ENCODE assay signal across 18 mouse cellular contexts in the genomic region with DNA sequence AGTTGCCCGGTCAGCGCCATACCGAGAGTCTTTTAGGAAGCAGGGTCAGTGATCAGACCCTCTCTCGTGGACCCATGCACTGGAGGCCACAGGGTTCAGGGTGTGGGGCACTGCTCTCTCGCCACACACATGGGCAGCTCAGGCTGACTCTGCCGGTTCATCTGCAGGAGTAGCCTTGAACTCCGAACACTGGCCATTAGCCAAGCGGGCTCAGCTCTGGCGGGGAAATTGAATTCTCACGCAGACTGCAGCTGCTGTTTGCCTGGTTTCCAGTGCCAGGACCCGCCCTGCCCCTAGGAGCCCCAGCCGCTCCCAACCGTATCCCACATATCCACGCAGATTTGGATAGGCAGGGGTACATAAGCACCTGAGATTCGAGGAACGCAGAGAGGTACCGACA. TPM values are rescaled to one million over a fixed set of nuclear protein-coding genes. Genes with fewer than 3 reads are reported as not detected.
DNase-seq lines count a peak whose midpoint lies in the region; ATAC-seq and TF ChIP-seq lines count a peak whose summit lies in the region.
"Had no signal": no experiment of that assay in that cellular context is flagged by ENCODE, and none has a peak within 500 bp of the region (broad histone marks: within the 10 kb centered on the region; RNA-seq: fewer than 3 reads in every experiment).

No protein-coding gene starts in this region.

- H3K9me3 ChIP-seq in embryonic facial prominence, embryonic 14.5 days (ENCODE audit: control insufficient read depth, low read length), result no peaks in the 10 kb centered on the region
- no peaks in the 10 kb centered on the region for H3K9me3 ChIP-seq in embryonic facial prominence, embryonic 10.5 days
- H3K9me3 ChIP-seq in kidney, embryonic 16.5 days (ENCODE audit: low read length), result no peaks in the 10 kb centered on the region
- no peaks in the 10 kb centered on the region for H3K9me3 ChIP-seq in ES-Bruce4 (replicated peaks; ENCODE audit: control insufficient read depth, insufficient read depth, low read length, poor library complexity, severe bottlenecking)
- H3K9me3 ChIP-seq: midbrain, embryonic 13.5 days had no signal

- H3K4me2 ChIP-seq in embryonic facial prominence, embryonic 14.5 days (ENCODE audit: low read depth, low read length), result no peak overlapping the region
- H3K4me2 ChIP-seq in kidney, embryonic 16.5 days (replicated peaks; ENCODE audit: low read depth, low read length), result no peak overlapping the region
- H3K4me2 ChIP-seq: hindbrain, embryonic 14.5 days; lung, embryonic 14.5 days; midbrain, embryonic 13.5 days had no signal

- no peak for ATAC-seq in embryonic facial prominence, embryonic 14.5 days (ENCODE audit: low read depth)
- no peak for ATAC-seq in kidney, embryonic 16.5 days (ENCODE audit: low FRiP score, low TSS enrichment)
- ATAC-seq: forebrain, embryonic 16.5 days; intestine, postnatal 0 days; midbrain, embryonic 13.5 days had no signal

- DNase-seq in embryonic facial prominence, embryonic 14.5 days (ENCODE audit: low spot score), result peak; percentile 7
- no peak for DNase-seq in embryonic facial prominence, embryonic 10.5 days (ENCODE audit: low spot score)
- peak; percentile 38 for DNase-seq in kidney, adult 2 months
- DNase-seq in adrenal gland, postnatal 14 days, result peak; percentile 63
- DNase-seq in frontal cortex, postnatal 25 days (ENCODE audit: low spot score in 2 of 2), result no peak
- no peak for DNase-seq in lung, postnatal 14 days

- WGBS in embryonic facial prominence, embryonic 14.5 days, result 76% methylated on average over 15 of the region's 17 CpGs
- WGBS in embryonic facial prominence, embryonic 10.5 days, result 87% methylated on average over 17 of the region's 17 CpGs
- 77% methylated on average over 17 of the region's 17 CpGs for WGBS in kidney, adult 2 months
- 82% methylated on average over 17 of the region's 17 CpGs for WGBS in kidney, embryonic 16.5 days

- no peaks in the 10 kb centered on the region for H3K4me1 ChIP-seq in embryonic facial prominence, embryonic 14.5 days (ENCODE audit: control insufficient read depth, insufficient read depth, low read length)
- no peaks in the 10 kb centered on the region for H3K4me1 ChIP-seq in embryonic facial prominence, embryonic 10.5 days
- no peaks in the 10 kb centered on the region for H3K4me1 ChIP-seq in kidney, adult 2 months (ENCODE audit: control insufficient read depth, insufficient read depth, low read length)
- H3K4me1 ChIP-seq in kidney, embryonic 16.5 days (ENCODE audit: insufficient read depth, low read length), result no peaks in the 10 kb centered on the region
- no peaks in the 10 kb centered on the region for H3K4me1 ChIP-seq in ES-Bruce4 (ENCODE audit: control insufficient read depth, insufficient read depth, low read length)
- H3K4me1 ChIP-seq: midbrain, embryonic 13.5 days had no signal

- H3K27me3 ChIP-seq in embryonic facial prominence, embryonic 14.5 days (replicated peaks; ENCODE audit: control insufficient read depth, insufficient read depth, low read length), result no peaks in the 10 kb centered on the region
- no peaks in the 10 kb centered on the region for H3K27me3 ChIP-seq in embryonic facial prominence, embryonic 10.5 days (replicated peaks; ENCODE audit: low read depth, poor library complexity, severe bottlenecking)
- H3K27me3 ChIP-seq in kidney, adult 2 months (replicated peaks; ENCODE audit: control insufficient read depth, insufficient read depth, low read length), result no peaks in the 10 kb centered on the region
- no peaks in the 10 kb centered on the region for H3K27me3 ChIP-seq in kidney, embryonic 16.5 days (ENCODE audit: insufficient read depth, low read length)
- H3K27me3 ChIP-seq in ES-Bruce4 (ENCODE audit: control insufficient read depth, insufficient read depth, low read length, poor library complexity, severe bottlenecking), result no peaks in the 10 kb centered on the region
- H3K27me3 ChIP-seq: midbrain, embryonic 13.5 days had no signal

- no peak for TF ChIP-seq POLR2A in kidney, adult 2 months (IDR thresholded peaks at IDR 0.05; ENCODE audit: low read depth, low read length)
- no peak for TF ChIP-seq POLR2A in ES-Bruce4 (IDR thresholded peaks at IDR 0.05; ENCODE audit: insufficient read depth, low read length)

- no peak for TF ChIP-seq CTCF in kidney, adult 2 months (conservative IDR thresholded peaks at IDR 0.05; ENCODE audit: insufficient read depth, insufficient read length, low read depth, low read length)
- TF ChIP-seq CTCF in ES-Bruce4 (IDR thresholded peaks at IDR 0.05; ENCODE audit: low read depth, low read length), result no peak

- no peaks in the 10 kb centered on the region for H3K36me3 ChIP-seq in embryonic facial prominence, embryonic 14.5 days (ENCODE audit: control insufficient read depth, insufficient read depth, low read length)
- H3K36me3 ChIP-seq in embryonic facial prominence, embryonic 10.5 days (replicated peaks), result no peaks in the 10 kb centered on the region
- H3K36me3 ChIP-seq in kidney, adult 2 months (ENCODE audit: control insufficient read depth, insufficient read depth, low read length), result no peaks in the 10 kb centered on the region
- H3K36me3 ChIP-seq in kidney, embryonic 16.5 days (ENCODE audit: insufficient read depth, low read length), result no peaks in the 10 kb centered on the region
- H3K36me3 ChIP-seq in ES-Bruce4 (ENCODE audit: control insufficient read depth, insufficient read depth, low read length, poor library complexity, severe bottlenecking), result no peaks in the 10 kb centered on the region
- H3K36me3 ChIP-seq: G1E; midbrain, embryonic 13.5 days had no signal

- TF ChIP-seq EP300 in ES-Bruce4 (IDR thresholded peaks at IDR 0.05; ENCODE audit: insufficient read depth, low read depth, low read length), result no peak

- H3K27ac ChIP-seq in embryonic facial prominence, embryonic 14.5 days (replicated peaks; ENCODE audit: low read depth, low read length), result no peak overlapping the region
- H3K27ac ChIP-seq in embryonic facial prominence, embryonic 10.5 days (replicated peaks), result no peak overlapping the region
- H3K27ac ChIP-seq in kidney, adult 2 months (ENCODE audit: insufficient read depth, low read depth, low read length), result no peak overlapping the region
- no peak overlapping the region for H3K27ac ChIP-seq in kidney, embryonic 16.5 days (ENCODE audit: low read length)
- no peak overlapping the region for H3K27ac ChIP-seq in ES-Bruce4 (ENCODE audit: insufficient read depth, low read length)
- H3K27ac ChIP-seq: hindbrain, embryonic 14.5 days; midbrain, embryonic 13.5 days had no signal

- H3K4me3 ChIP-seq in embryonic facial prominence, embryonic 14.5 days (ENCODE audit: low read depth, low read length), result no peak overlapping the region
- H3K4me3 ChIP-seq in embryonic facial prominence, embryonic 10.5 days, result no peak overlapping the region
- no peak overlapping the region for H3K4me3 ChIP-seq in kidney, adult 2 months (ENCODE audit: insufficient read depth, low read depth, low read length)
- H3K4me3 ChIP-seq in kidney, embryonic 16.5 days (ENCODE audit: low read length), result no peak overlapping the region
- H3K4me3 ChIP-seq in ES-Bruce4 (ENCODE audit: low read depth, low read length), result peak overlapping the region; percentile 5; the same call in 1 of the 2 replicates
- H3K4me3 ChIP-seq: midbrain, embryonic 13.5 days; myocyte had no signal

- no peak overlapping the region for H3K9ac ChIP-seq in embryonic facial prominence, embryonic 14.5 days (ENCODE audit: low read depth, low read length)
- H3K9ac ChIP-seq in kidney, embryonic 16.5 days (replicated peaks; ENCODE audit: low read length), result no peak overlapping the region
- no peak overlapping the region for H3K9ac ChIP-seq in ES-Bruce4 (ENCODE audit: low read depth, poor library complexity, severe bottlenecking)
- H3K9ac ChIP-seq: hindbrain, embryonic 14.5 days; lung, embryonic 14.5 days; midbrain, embryonic 13.5 days had no signal

RNA-seq across cellular contexts. Expression of a gene that starts 0.5 kb away (rescaled TPM):
- polyA plus RNA-seq in embryonic facial prominence, embryonic 14.5 days (2014; fragmentation: Nextera tagmentation; extraction: Ambion mirVana), result 1.2 and 2.5 TPM in 2 replicates
- polyA plus RNA-seq in embryonic facial prominence, embryonic 10.5 days (2016; fragmentation: Nextera tagmentation; extraction: Ambion mirVana), result not detected in 2 replicates
- 2.0 and 2.9 TPM in 2 replicates for polyA plus RNA-seq in kidney, adult 2 months (2012; rRNA removed)
- 1.3 TPM in 2 replicates for polyA plus RNA-seq in kidney, embryonic 16.5 days (2015; fragmentation: Nextera tagmentation; extraction: Ambion mirVana)
- 3.5 and 3.6 TPM in 2 replicates for polyA plus RNA-seq in ES-Bruce4 (2011; ENCODE audit: insufficient read depth, insufficient read length, low read depth, missing spikeins)
- total RNA-seq in adrenal gland, postnatal 14 days (2021), result 103 and 104 TPM in 2 replicates
- total RNA-seq: G1E; granulocyte monocyte progenitor cell, adult 5-6 weeks had no signal
- polyA plus RNA-seq: forebrain, embryonic 16.5 days; G1E; hindbrain, embryonic 14.5 days; limb, embryonic 11.5 days; midbrain, embryonic 13.5 days; myocyte had no signal

RNA-seq across cellular contexts. Expression of a gene that starts 22.9 kb away (rescaled TPM):
- not detected in 2 replicates for polyA plus RNA-seq in embryonic facial prominence, embryonic 14.5 days (2014; fragmentation: Nextera tagmentation; extraction: Ambion mirVana)
- polyA plus RNA-seq in embryonic facial prominence, embryonic 10.5 days (2016; fragmentation: Nextera tagmentation; extraction: Ambion mirVana), result 0.26 and 0.77 TPM in 2 replicates
- polyA plus RNA-seq in kidney, adult 2 months (2012; rRNA removed), result 0.18 TPM in 1 of 2 replicates, not detected in the other
- polyA plus RNA-seq in kidney, embryonic 16.5 days (2015; fragmentation: Nextera tagmentation; extraction: Ambion mirVana), result 0.41 and 0.82 TPM in 2 replicates
- polyA plus RNA-seq in ES-Bruce4 (2011; ENCODE audit: insufficient read depth, insufficient read length, low read depth, missing spikeins), result not detected in 2 replicates
- total RNA-seq in adrenal gland, postnatal 14 days (2021), result not detected in 2 replicates
- total RNA-seq: G1E; granulocyte monocyte progenitor cell, adult 5-6 weeks had no signal
- polyA plus RNA-seq: forebrain, embryonic 16.5 days; G1E; hindbrain, embryonic 14.5 days; intestine, postnatal 0 days; limb, embryonic 11.5 days; lung, embryonic 14.5 days; myocyte; urinary bladder, adult 2 months had no signal

RNA-seq across cellular contexts. Expression of a gene that starts 27.7 kb away (rescaled TPM):
- 42.2 and 43.7 TPM in 2 replicates for polyA plus RNA-seq in embryonic facial prominence, embryonic 14.5 days (2014; fragmentation: Nextera tagmentation; extraction: Ambion mirVana)
- 65.5 and 71.8 TPM in 2 replicates for polyA plus RNA-seq in embryonic facial prominence, embryonic 10.5 days (2016; fragmentation: Nextera tagmentation; extraction: Ambion mirVana)
- 49.5 and 56.5 TPM in 2 replicates for polyA plus RNA-seq in kidney, adult 2 months (2012; rRNA removed)
- polyA plus RNA-seq in kidney, embryonic 16.5 days (2015; fragmentation: Nextera tagmentation; extraction: Ambion mirVana), result 46.8 and 50.9 TPM in 2 replicates
- polyA plus RNA-seq in ES-Bruce4 (2011; ENCODE audit: insufficient read depth, insufficient read length, low read depth, missing spikeins), result 193 and 218 TPM in 2 replicates
- total RNA-seq in adrenal gland, postnatal 14 days (2021), result 63.8 and 78.6 TPM in 2 replicates

RNA-seq across cellular contexts. Expression of a gene that starts 30.7 kb away (rescaled TPM):
- 7.2 and 8.9 TPM in 2 replicates for polyA plus RNA-seq in embryonic facial prominence, embryonic 14.5 days (2014; fragmentation: Nextera tagmentation; extraction: Ambion mirVana)
- polyA plus RNA-seq in embryonic facial prominence, embryonic 10.5 days (2016; fragmentation: Nextera tagmentation; extraction: Ambion mirVana), result 14.5 and 15.0 TPM in 2 replicates
- polyA plus RNA-seq in kidney, adult 2 months (2012; rRNA removed), result 17.9 and 21.9 TPM in 2 replicates
- 13.9 and 14.2 TPM in 2 replicates for polyA plus RNA-seq in kidney, embryonic 16.5 days (2015; fragmentation: Nextera tagmentation; extraction: Ambion mirVana)
- polyA plus RNA-seq in ES-Bruce4 (2011; ENCODE audit: insufficient read depth, insufficient read length, low read depth, missing spikeins), result 8.5 and 9.7 TPM in 2 replicates
- total RNA-seq in adrenal gland, postnatal 14 days (2021), result 16.1 and 17.9 TPM in 2 replicates

RNA-seq across cellular contexts. Expression of a gene that starts 30.8 kb away (rescaled TPM):
- polyA plus RNA-seq in embryonic facial prominence, embryonic 14.5 days (2014; fragmentation: Nextera tagmentation; extraction: Ambion mirVana), result 45.1 and 48.1 TPM in 2 replicates
- polyA plus RNA-seq in embryonic facial prominence, embryonic 10.5 days (2016; fragmentation: Nextera tagmentation; extraction: Ambion mirVana), result 53.2 and 54.5 TPM in 2 replicates
- 7.7 and 8.6 TPM in 2 replicates for polyA plus RNA-seq in kidney, adult 2 months (2012; rRNA removed)
- 45.9 and 47.6 TPM in 2 replicates for polyA plus RNA-seq in kidney, embryonic 16.5 days (2015; fragmentation: Nextera tagmentation; extraction: Ambion mirVana)
- polyA plus RNA-seq in ES-Bruce4 (2011; ENCODE audit: insufficient read depth, insufficient read length, low read depth, missing spikeins), result 42.6 and 55.2 TPM in 2 replicates
- total RNA-seq in adrenal gland, postnatal 14 days (2021), result 32.5 and 35.6 TPM in 2 replicates

Comparison
In these comparisons a context has a peak if more than half of its experiments do, and no peak if none do; other contexts are left out.
1. DNase-seq: peak in embryonic facial prominence, embryonic 14.5 days (single experiment), kidney, adult 2 months (single experiment) and adrenal gland, postnatal 14 days (single experiment); none in embryonic facial prominence, embryonic 10.5 days (single experiment), frontal cortex, postnatal 25 days (0 of 2) and lung, postnatal 14 days (single experiment).